ENCODE assay signal across 8 mouse cellular contexts in genomic region chr3:51364703-51365516, GRCm38 (mm10). TPM values are rescaled to one million over a fixed set of nuclear protein-coding genes. Genes with fewer than 3 reads are reported as not detected.
A peak's percentile ranks its signal among the peaks of the same experiment; 100 is the strongest.
DNase-seq lines count a peak whose midpoint lies in the region; ATAC-seq and TF ChIP-seq lines count a peak whose summit lies in the region.

No protein-coding gene starts in this region.

- TF ChIP-seq CTCF in ES-Bruce4 (IDR thresholded peaks at IDR 0.05; ENCODE audit: low read depth, low read length): peak; percentile 87
- peak; percentile 93 for TF ChIP-seq CTCF in heart, postnatal 0 days (IDR thresholded peaks at IDR 0.05; ENCODE audit: low read depth)
- peak; percentile 97 for TF ChIP-seq CTCF in liver, embryonic 14.5 days (IDR thresholded peaks at IDR 0.05; ENCODE audit: low read depth)

- H3K27ac ChIP-seq in ES-Bruce4 (ENCODE audit: insufficient read depth, low read length): no peak overlapping the region
- H3K27ac ChIP-seq in forebrain, embryonic 12.5 days: no peak overlapping the region
- peak overlapping the region; percentile 68 for H3K27ac ChIP-seq in heart, postnatal 0 days (ENCODE audit: low read depth)
- peak overlapping the region; percentile 3 for H3K27ac ChIP-seq in liver, embryonic 14.5 days
- no peak overlapping the region for H3K27ac ChIP-seq in stomach, embryonic 14.5 days (ENCODE audit: low read length)

- H3K9me3 ChIP-seq in ES-Bruce4 (replicated peaks; ENCODE audit: control insufficient read depth, insufficient read depth, low read length, poor library complexity, severe bottlenecking): no peaks in the 10 kb centered on the region
- no peaks in the 10 kb centered on the region for H3K9me3 ChIP-seq in forebrain, embryonic 12.5 days
- no peaks in the 10 kb centered on the region for H3K9me3 ChIP-seq in heart, postnatal 0 days (replicated peaks; ENCODE audit: control insufficient read depth, low read length)
- no peaks in the 10 kb centered on the region for H3K9me3 ChIP-seq in liver, embryonic 14.5 days (ENCODE audit: control insufficient read depth, low read length)
- no peaks in the 10 kb centered on the region for H3K9me3 ChIP-seq in stomach, embryonic 14.5 days (ENCODE audit: control insufficient read depth, low read depth, low read length)

- peak overlapping the region; percentile 72 for H3K4me2 ChIP-seq in forebrain, embryonic 12.5 days
- H3K4me2 ChIP-seq in heart, postnatal 0 days (ENCODE audit: low read depth, low read length): peak overlapping the region; percentile 79
- peak overlapping the region; percentile 86 for H3K4me2 ChIP-seq in liver, embryonic 14.5 days (ENCODE audit: low read depth)
- H3K4me2 ChIP-seq in stomach, embryonic 14.5 days (replicated peaks; ENCODE audit: low read depth, low read length): peak overlapping the region; percentile 61

- ATAC-seq in cerebellum, adult (ENCODE audit: insufficient number of reproducible peaks, low FRiP score, low TSS enrichment): peak; percentile 92
- peak; percentile 91 for ATAC-seq in forebrain, embryonic 12.5 days (ENCODE audit: low FRiP score)
- peak; percentile 93 for ATAC-seq in heart, postnatal 0 days (ENCODE audit: insufficient read depth, low read depth)
- ATAC-seq in liver, embryonic 14.5 days (ENCODE audit: insufficient read depth): peak; percentile 86
- ATAC-seq in stomach, embryonic 14.5 days (ENCODE audit: insufficient number of reproducible peaks, insufficient read depth, low FRiP score, low read depth): peak; percentile 83; the same call in 1 of the 2 replicates

- peak overlapping the region; percentile 58 for H3K4me3 ChIP-seq in ES-Bruce4 (ENCODE audit: low read depth, low read length)
- peak overlapping the region; percentile 42 for H3K4me3 ChIP-seq in forebrain, embryonic 12.5 days (replicated peaks)
- peak overlapping the region; percentile 47 for H3K4me3 ChIP-seq in heart, postnatal 0 days (ENCODE audit: low read depth, low read length)
- H3K4me3 ChIP-seq in liver, embryonic 14.5 days (ENCODE audit: insufficient read depth in 1 of 2, low read depth in 2 of 2, low read length in 2 of 2): peak overlapping the region; percentile 53 to 75
- peak overlapping the region; percentile 37 for H3K4me3 ChIP-seq in stomach, embryonic 14.5 days (ENCODE audit: low read depth, low read length)

- H3K36me3 ChIP-seq in ES-Bruce4 (ENCODE audit: control insufficient read depth, insufficient read depth, low read length, poor library complexity, severe bottlenecking): no peaks in the 10 kb centered on the region
- no peaks in the 10 kb centered on the region for H3K36me3 ChIP-seq in forebrain, embryonic 12.5 days (replicated peaks)
- no peaks in the 10 kb centered on the region for H3K36me3 ChIP-seq in heart, postnatal 0 days (replicated peaks; ENCODE audit: control insufficient read depth, insufficient read depth, low read length)
- H3K36me3 ChIP-seq in liver, embryonic 14.5 days (replicated peaks; ENCODE audit: control insufficient read depth, insufficient read depth, low read depth): no peaks in the 10 kb centered on the region
- H3K36me3 ChIP-seq in stomach, embryonic 14.5 days (ENCODE audit: control insufficient read depth, insufficient read depth, low read length): no peaks in the 10 kb centered on the region

- 7% methylated on average over 31 of the region's 31 CpGs for WGBS in forebrain, embryonic 12.5 days
- 7% methylated on average over 31 of the region's 31 CpGs for WGBS in heart, postnatal 0 days
- WGBS in liver, embryonic 14.5 days (ENCODE audit: insufficient replicate concordance): 5% methylated on average over 31 of the region's 31 CpGs
- 6% methylated on average over 31 of the region's 31 CpGs for WGBS in stomach, embryonic 14.5 days

- H3K9ac ChIP-seq in ES-Bruce4 (ENCODE audit: low read depth, poor library complexity, severe bottlenecking): no peak overlapping the region
- peak overlapping the region; percentile 53 for H3K9ac ChIP-seq in forebrain, embryonic 12.5 days
- no peak overlapping the region for H3K9ac ChIP-seq in heart, postnatal 0 days (replicated peaks; ENCODE audit: low read depth, low read length)
- H3K9ac ChIP-seq in liver, embryonic 14.5 days (replicated peaks): peak overlapping the region; percentile 32
- peak overlapping the region; percentile 15; the same call in 1 of the 2 replicates for H3K9ac ChIP-seq in stomach, embryonic 14.5 days (replicated peaks; ENCODE audit: low read depth, low read length)

- no peaks in the 10 kb centered on the region for H3K27me3 ChIP-seq in ES-Bruce4 (ENCODE audit: control insufficient read depth, insufficient read depth, low read length, poor library complexity, severe bottlenecking)
- H3K27me3 ChIP-seq in forebrain, embryonic 12.5 days: peaks cover 17% of the 10 kb centered on the region
- H3K27me3 ChIP-seq in heart, postnatal 0 days (ENCODE audit: control insufficient read depth, insufficient read depth, low read length): no peaks in the 10 kb centered on the region
- no peaks in the 10 kb centered on the region for H3K27me3 ChIP-seq in liver, embryonic 14.5 days (ENCODE audit: control insufficient read depth, insufficient read depth, low read length)
- H3K27me3 ChIP-seq in stomach, embryonic 14.5 days (ENCODE audit: control insufficient read depth, insufficient read depth, low read length): no peaks in the 10 kb centered on the region

- TF ChIP-seq POLR2A in ES-Bruce4 (IDR thresholded peaks at IDR 0.05; ENCODE audit: insufficient read depth, low read length): no peak

- H3K4me1 ChIP-seq in ES-Bruce4 (ENCODE audit: control insufficient read depth, insufficient read depth, low read length): no peaks in the 10 kb centered on the region
- H3K4me1 ChIP-seq in forebrain, embryonic 12.5 days: peaks cover 10% of the 10 kb centered on the region
- H3K4me1 ChIP-seq in heart, postnatal 0 days (ENCODE audit: control insufficient read depth, insufficient read depth): no peaks in the 10 kb centered on the region
- peaks cover 31 to 47% of the 10 kb centered on the region in 2 experiments for H3K4me1 ChIP-seq in liver, embryonic 14.5 days (replicated peaks; ENCODE audit: control insufficient read depth in 2 of 2, insufficient read depth in 2 of 2, low read length in 1 of 2)
- no peaks in the 10 kb centered on the region for H3K4me1 ChIP-seq in stomach, embryonic 14.5 days (ENCODE audit: control insufficient read depth, insufficient read depth, low read length)

- peak; percentile 94 for DNase-seq in heart, postnatal 0 days (ENCODE audit: low spot score)
- peak; percentile 72 to 78 for DNase-seq in kidney, postnatal 36 days
- peak; percentile 81 to 91 (median 84) for DNase-seq in liver, embryonic 14.5 days (ENCODE audit: low read depth in 3 of 3, low spot score in 3 of 3)
- peak; percentile 77 for DNase-seq in neural tube, embryonic 10.5 days (ENCODE audit: extremely low spot score, low spot score)

- 0 out of 2 replicates have a peak, but pooled peaks have one; percentile 29 for TF ChIP-seq EP300 in ES-Bruce4 (IDR thresholded peaks at IDR 0.05; ENCODE audit: insufficient read depth, low read depth, low read length)
- no peak for TF ChIP-seq EP300 in heart, postnatal 0 days (IDR thresholded peaks at IDR 0.05; ENCODE audit: low read depth)
- peak; percentile 67 for TF ChIP-seq EP300 in liver, embryonic 14.5 days (IDR thresholded peaks at IDR 0.05; ENCODE audit: low read depth)

RNA-seq across cellular contexts. Expression of gene Elf2, which starts 24.4 kb away (rescaled TPM):
- 52.8 and 57.7 TPM in 2 replicates for polyA plus RNA-seq in ES-Bruce4 (2011; ENCODE audit: insufficient read depth, insufficient read length, low read depth, missing spikeins)
- 43.2 and 43.8 TPM in 2 replicates for polyA plus RNA-seq in forebrain, embryonic 12.5 days (2016; fragmentation: Nextera tagmentation; extraction: Ambion mirVana)
- 84.0 and 104 TPM in 2 replicates for total RNA-seq in heart, postnatal 0 days (2014; rRNA removed; ENCODE audit: low replicate concordance)
- polyA plus RNA-seq in heart, postnatal 0 days (2015; fragmentation: Nextera tagmentation; extraction: Ambion mirVana): 40.7 and 46.5 TPM in 2 replicates
- polyA plus RNA-seq in liver, embryonic 14.5 days (2012; rRNA removed): 14.8 and 20.7 TPM in 2 replicates
- 14.7 and 18.9 TPM in 2 replicates for polyA plus RNA-seq in liver, embryonic 14.5 days (2014; fragmentation: Nextera tagmentation; extraction: Ambion mirVana)
- polyA plus RNA-seq in stomach, embryonic 14.5 days (2014; fragmentation: Nextera tagmentation; extraction: Ambion mirVana): 61.1 and 72.6 TPM in 2 replicates

RNA-seq across cellular contexts. Expression of gene Mgarp, which starts 31.6 kb away (rescaled TPM):
- 8.3 and 9.8 TPM in 2 replicates for polyA plus RNA-seq in ES-Bruce4 (2011; ENCODE audit: insufficient read depth, insufficient read length, low read depth, missing spikeins)
- polyA plus RNA-seq in forebrain, embryonic 12.5 days (2016; fragmentation: Nextera tagmentation; extraction: Ambion mirVana): 2.3 and 5.5 TPM in 2 replicates
- total RNA-seq in heart, postnatal 0 days (2014; rRNA removed; ENCODE audit: low replicate concordance): 3.4 and 3.7 TPM in 2 replicates
- 1.2 and 1.3 TPM in 2 replicates for polyA plus RNA-seq in heart, postnatal 0 days (2015; fragmentation: Nextera tagmentation; extraction: Ambion mirVana)
- 0.25 and 0.48 TPM in 2 replicates for polyA plus RNA-seq in liver, embryonic 14.5 days (2012; rRNA removed)
- 0.85 and 1.00 TPM in 2 replicates for polyA plus RNA-seq in liver, embryonic 14.5 days (2014; fragmentation: Nextera tagmentation; extraction: Ambion mirVana)
- polyA plus RNA-seq in stomach, embryonic 14.5 days (2014; fragmentation: Nextera tagmentation; extraction: Ambion mirVana): 2.9 and 3.0 TPM in 2 replicates

RNA-seq across cellular contexts. Expression of gene Ndufc1, which starts 43.9 kb away (rescaled TPM):
- 194 and 196 TPM in 2 replicates for polyA plus RNA-seq in ES-Bruce4 (2011; ENCODE audit: insufficient read depth, insufficient read length, low read depth, missing spikeins)
- polyA plus RNA-seq in forebrain, embryonic 12.5 days (2016; fragmentation: Nextera tagmentation; extraction: Ambion mirVana): 736 and 763 TPM in 2 replicates
- total RNA-seq in heart, postnatal 0 days (2014; rRNA removed; ENCODE audit: low replicate concordance): 358 and 459 TPM in 2 replicates
- 3,223 and 3,409 TPM in 2 replicates for polyA plus RNA-seq in heart, postnatal 0 days (2015; fragmentation: Nextera tagmentation; extraction: Ambion mirVana)
- polyA plus RNA-seq in liver, embryonic 14.5 days (2012; rRNA removed): 53.0 and 150 TPM in 2 replicates
- 493 and 495 TPM in 2 replicates for polyA plus RNA-seq in liver, embryonic 14.5 days (2014; fragmentation: Nextera tagmentation; extraction: Ambion mirVana)
- 674 and 700 TPM in 2 replicates for polyA plus RNA-seq in stomach, embryonic 14.5 days (2014; fragmentation: Nextera tagmentation; extraction: Ambion mirVana)

RNA-seq across cellular contexts. Expression of gene Naa15, which starts 50.0 kb away (rescaled TPM):
- polyA plus RNA-seq in ES-Bruce4 (2011; ENCODE audit: insufficient read depth, insufficient read length, low read depth, missing spikeins): 173 and 197 TPM in 2 replicates
- 71.9 and 75.9 TPM in 2 replicates for polyA plus RNA-seq in forebrain, embryonic 12.5 days (2016; fragmentation: Nextera tagmentation; extraction: Ambion mirVana)
- total RNA-seq in heart, postnatal 0 days (2014; rRNA removed; ENCODE audit: low replicate concordance): 19.6 and 21.2 TPM in 2 replicates
- 21.1 and 23.6 TPM in 2 replicates for polyA plus RNA-seq in heart, postnatal 0 days (2015; fragmentation: Nextera tagmentation; extraction: Ambion mirVana)
- 7.3 and 12.9 TPM in 2 replicates for polyA plus RNA-seq in liver, embryonic 14.5 days (2012; rRNA removed)
- 13.3 and 17.3 TPM in 2 replicates for polyA plus RNA-seq in liver, embryonic 14.5 days (2014; fragmentation: Nextera tagmentation; extraction: Ambion mirVana)
- polyA plus RNA-seq in stomach, embryonic 14.5 days (2014; fragmentation: Nextera tagmentation; extraction: Ambion mirVana): 41.5 and 45.7 TPM in 2 replicates

Comparison
In these comparisons a context has a peak if more than half of its experiments do, and no peak if none do; other contexts are left out.
1. H3K27ac ChIP-seq: peak in heart, postnatal 0 days (single experiment) and liver, embryonic 14.5 days (single experiment); none in ES-Bruce4 (single experiment), forebrain, embryonic 12.5 days (single experiment) and stomach, embryonic 14.5 days (single experiment).
2. H3K9ac ChIP-seq: peak in forebrain, embryonic 12.5 days (single experiment), liver, embryonic 14.5 days (single experiment) and stomach, embryonic 14.5 days (single experiment); none in ES-Bruce4 (single experiment) and heart, postnatal 0 days (single experiment).
3. Peak in every context shown above with its lines, with median percentiles within 50 percentile points of each other: H3K4me3 ChIP-seq, CTCF ChIP-seq, ATAC-seq, H3K4me2 ChIP-seq and DNase-seq.